ENCODE assay signal across 10 mouse cellular contexts in the genomic region with DNA sequence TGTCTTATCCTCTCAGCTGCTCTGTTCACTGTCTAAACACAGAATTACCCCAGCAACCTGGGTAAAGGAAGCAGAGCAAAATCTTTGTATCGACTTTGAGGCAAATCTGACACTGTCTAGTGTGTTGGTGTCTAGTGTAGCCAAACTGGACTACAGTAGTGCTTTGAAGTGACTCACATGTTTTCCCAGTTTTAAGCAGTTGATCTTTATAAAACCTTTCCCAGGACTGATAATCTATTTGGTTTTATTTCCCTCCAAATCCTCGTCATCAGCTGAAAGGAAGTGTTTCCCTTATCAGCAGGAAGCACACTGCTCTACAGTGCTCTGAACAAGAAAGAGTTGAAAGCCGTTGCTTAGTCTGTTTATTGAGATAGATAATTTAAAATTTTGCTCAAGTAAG.
DNase-seq lines count a peak whose midpoint lies in the region; ATAC-seq and TF ChIP-seq lines count a peak whose summit lies in the region.
"Had no signal": no experiment of that assay in that cellular context is flagged by ENCODE, and none has a peak within 500 bp of the region (broad histone marks: within the 10 kb centered on the region; RNA-seq: fewer than 3 reads in every experiment).

No protein-coding gene starts in this region.

- H3K4me2 ChIP-seq in kidney, postnatal 0 days (ENCODE audit: low read length), result no peak overlapping the region
- no peak overlapping the region for H3K4me2 ChIP-seq in heart, embryonic 11.5 days
- H3K4me2 ChIP-seq in liver, embryonic 16.5 days (ENCODE audit: low read depth, low read length), result no peak overlapping the region

- peaks cover 2% of the 10 kb centered on the region; the same call in 1 of the 2 replicates for H3K4me1 ChIP-seq in kidney, postnatal 0 days (replicated peaks; ENCODE audit: insufficient read depth, low read length)
- H3K4me1 ChIP-seq in heart, embryonic 11.5 days (ENCODE audit: control insufficient read depth, insufficient read depth, low read length), result peaks cover 9% of the 10 kb centered on the region; the same call in 1 of the 2 replicates
- peaks cover 8% of the 10 kb centered on the region for H3K4me1 ChIP-seq in liver, embryonic 16.5 days (ENCODE audit: control insufficient read depth, low read depth, low read length)

- 54% methylated on average over 3 of the region's 3 CpGs for WGBS in kidney, postnatal 0 days
- 38% methylated on average over 3 of the region's 3 CpGs for WGBS in heart, embryonic 11.5 days (ENCODE audit: insufficient replicate concordance)
- WGBS in liver, embryonic 16.5 days (ENCODE audit: insufficient replicate concordance), result 8% methylated on average over 3 of the region's 3 CpGs

- no peaks in the 10 kb centered on the region for H3K36me3 ChIP-seq in kidney, postnatal 0 days (ENCODE audit: insufficient read depth, low read length)
- H3K36me3 ChIP-seq in heart, embryonic 11.5 days (ENCODE audit: control insufficient read depth, insufficient read depth, low read length), result no peaks in the 10 kb centered on the region
- H3K36me3 ChIP-seq in liver, embryonic 16.5 days (ENCODE audit: control insufficient read depth, insufficient read depth), result no peaks in the 10 kb centered on the region

- no peak overlapping the region for H3K27ac ChIP-seq in kidney, postnatal 0 days
- H3K27ac ChIP-seq in heart, embryonic 11.5 days (ENCODE audit: low read depth, low read length), result peak overlapping the region; percentile 75; the same call in 1 of the 2 replicates
- no peak overlapping the region for H3K27ac ChIP-seq in liver, embryonic 16.5 days (ENCODE audit: low read length)

- ATAC-seq in kidney, postnatal 0 days (replicated peaks; ENCODE audit: low FRiP score, low read depth), result no peak
- peak; percentile 76 for ATAC-seq in heart, embryonic 11.5 days (replicated peaks; ENCODE audit: insufficient number of reproducible peaks, low FRiP score, low TSS enrichment)
- peak; percentile 77 for ATAC-seq in liver, embryonic 16.5 days (ENCODE audit: low read depth)
- ATAC-seq: intestine, embryonic 16.5 days; midbrain, embryonic 16.5 days had no signal

- H3K9ac ChIP-seq in kidney, postnatal 0 days (ENCODE audit: low read depth, low read length), result no peak overlapping the region
- H3K9ac ChIP-seq in heart, embryonic 11.5 days (ENCODE audit: low read depth, low read length), result no peak overlapping the region
- no peak overlapping the region for H3K9ac ChIP-seq in liver, embryonic 16.5 days (ENCODE audit: low read depth, low read length)

- DNase-seq in kidney, postnatal 0 days (ENCODE audit: low spot score), result peak; percentile 40
- no peak for DNase-seq in kidney, adult 18-20 months
- DNase-seq in MEL-GATA-1-ER (ENCODE audit: extremely low read depth, low read depth), result peak; percentile 73
- no peak for DNase-seq in embryo, embryonic 11 days
- DNase-seq in retina, postnatal 1 day, result no peak
- DNase-seq: cerebellum, postnatal 10 days had no signal

- no peak for TF ChIP-seq CTCF in kidney, postnatal 0 days (IDR thresholded peaks at IDR 0.05; ENCODE audit: low read depth)

- H3K9me3 ChIP-seq in kidney, postnatal 0 days (replicated peaks; ENCODE audit: low read length), result no peaks in the 10 kb centered on the region
- no peaks in the 10 kb centered on the region for H3K9me3 ChIP-seq in heart, embryonic 11.5 days (replicated peaks; ENCODE audit: control insufficient read depth, low read length)
- no peaks in the 10 kb centered on the region for H3K9me3 ChIP-seq in liver, embryonic 16.5 days (replicated peaks; ENCODE audit: control insufficient read depth, low read length)

- H3K27me3 ChIP-seq in kidney, postnatal 0 days (ENCODE audit: insufficient read depth, low read length), result no peaks in the 10 kb centered on the region
- H3K27me3 ChIP-seq in heart, embryonic 11.5 days (ENCODE audit: control insufficient read depth, insufficient read depth, low read length), result no peaks in the 10 kb centered on the region
- no peaks in the 10 kb centered on the region for H3K27me3 ChIP-seq in liver, embryonic 16.5 days (ENCODE audit: control insufficient read depth, insufficient read depth, low read depth, low read length)

- no peak overlapping the region for H3K4me3 ChIP-seq in kidney, postnatal 0 days (replicated peaks; ENCODE audit: low read depth, low read length)
- no peak overlapping the region for H3K4me3 ChIP-seq in heart, embryonic 11.5 days (ENCODE audit: low read depth, low read length)
- H3K4me3 ChIP-seq in liver, embryonic 16.5 days (ENCODE audit: low read depth, low read length), result no peak overlapping the region

Comparison
In these comparisons a context has a peak if more than half of its experiments do, and no peak if none do; other contexts are left out.
1. DNase-seq: peak in kidney, postnatal 0 days (single experiment) and MEL-GATA-1-ER (single experiment); none in kidney, adult 18-20 months (single experiment), embryo, embryonic 11 days (single experiment) and retina, postnatal 1 day (single experiment).